Mouse (Mus musculus): ENCODE measurements around the gene Tango6. TPM values are rescaled to one million over a fixed set of nuclear protein-coding genes. Genes with fewer than 3 reads are reported as not detected.
"Not testable (repeated sequence)": the region's sequence is repeated elsewhere in the genome, so short reads cannot be mapped to it uniquely, and the experiment has no call there.

The Tango6 gene
- polyA plus RNA-seq, 1 experiment from 2014 or later = 5.6 TPM

GRCm38 (mm10) chr8:106871328-106871926, 188.6 kb downstream of the Tango6 start:
- DNase-seq (peak; percentile 53), ATAC-seq (ENCODE audit: low FRiP score, low TSS enrichment) (0 out of 2 replicates have a peak, but pooled peaks have one; percentile 21)
- under 1% methylated on average over 15 of the region's 15 CpGs for WGBS
- Histone ChIP-seq H3K36me3 (ENCODE audit: control insufficient read depth, insufficient read depth, low read length) (peaks cover 15% of the 10 kb centered on the region; the same call in 1 of the 2 replicates), H3K9ac (replicated peaks; ENCODE audit: low read length) (peak overlapping the region; percentile 53), H3K27ac (replicated peaks; ENCODE audit: low read depth, low read length) (peak overlapping the region; percentile 63), H3K4me1 (ENCODE audit: control insufficient read depth, insufficient read depth, low read length) (peaks cover 30% of the 10 kb centered on the region), H3K9me3 (ENCODE audit: control insufficient read depth, low read length) (no peaks in the 10 kb centered on the region), H3K4me2 (ENCODE audit: low read length) (peak overlapping the region; percentile 98), H3K27me3 (ENCODE audit: control insufficient read depth, insufficient read depth, low read length) (peaks cover 41% of the 10 kb centered on the region; the same call in 1 of the 2 replicates), H3K4me3 (replicated peaks; ENCODE audit: low read depth, low read length) (peak overlapping the region; percentile 56)

GRCm38 (mm10) chr8:106871931-106872371, 189.1 kb downstream of the Tango6 start:
- H3K4me1 ChIP-seq (ENCODE audit: control insufficient read depth, insufficient read depth, low read length) = peaks cover 30% of the 10 kb centered on the region
- peaks cover 41% of the 10 kb centered on the region; the same call in 1 of the 2 replicates for H3K27me3 ChIP-seq (ENCODE audit: control insufficient read depth, insufficient read depth, low read length)
- peaks cover 20% of the 10 kb centered on the region for H3K36me3 ChIP-seq (ENCODE audit: control insufficient read depth, insufficient read depth, low read length)
- H3K27ac ChIP-seq (replicated peaks; ENCODE audit: low read depth, low read length) = peak overlapping the region; percentile 63
- DNase-seq (peak; percentile 74), ATAC-seq (ENCODE audit: low FRiP score, low TSS enrichment) (peak; percentile 44; the same call in 1 of the 2 replicates)
- no peaks in the 10 kb centered on the region for H3K9me3 ChIP-seq (ENCODE audit: control insufficient read depth, low read length)
- peak overlapping the region; percentile 98 for H3K4me2 ChIP-seq (ENCODE audit: low read length)
- peak overlapping the region; percentile 56 for H3K4me3 ChIP-seq (replicated peaks; ENCODE audit: low read depth, low read length)
- H3K9ac ChIP-seq (replicated peaks; ENCODE audit: low read length) = peak overlapping the region; percentile 53
- WGBS = 0% methylated on average over 22 of the region's 22 CpGs

GRCm38 (mm10) chr8:106872454-106873034, 189.7 kb downstream of the Tango6 start:
- H3K27ac ChIP-seq (replicated peaks; ENCODE audit: low read depth, low read length) = 0 out of 2 replicates have a peak overlapping the region, but pooled peaks have one; percentile 63
- H3K4me1 ChIP-seq (ENCODE audit: control insufficient read depth, insufficient read depth, low read length) = peaks cover 30% of the 10 kb centered on the region
- peaks cover 20% of the 10 kb centered on the region for H3K36me3 ChIP-seq (ENCODE audit: control insufficient read depth, insufficient read depth, low read length)
- WGBS = 5% methylated on average over 8 of the region's 8 CpGs
- DNase-seq (peak; percentile 36), ATAC-seq (ENCODE audit: low FRiP score, low TSS enrichment) (no peak)
- peaks cover 41% of the 10 kb centered on the region; the same call in 1 of the 2 replicates for H3K27me3 ChIP-seq (ENCODE audit: control insufficient read depth, insufficient read depth, low read length)
- peak overlapping the region; percentile 53 for H3K9ac ChIP-seq (replicated peaks; ENCODE audit: low read length)
- no peaks in the 10 kb centered on the region for H3K9me3 ChIP-seq (ENCODE audit: control insufficient read depth, low read length)
- peak overlapping the region; percentile 56 for H3K4me3 ChIP-seq (replicated peaks; ENCODE audit: low read depth, low read length)
- peak overlapping the region; percentile 98 for H3K4me2 ChIP-seq (ENCODE audit: low read length)

- DNase-seq = no peak
- 95% methylated on average over 8 of the region's 8 CpGs for WGBS
These were observed 197.3 kb downstream of the Tango6 start for GRCm38 (mm10) chr8:106880121-106880707.

GRCm38 (mm10) chr8:106884094-106884493, 201.2 kb downstream of the Tango6 start:
- peaks cover 65% of the 10 kb centered on the region for H3K36me3 ChIP-seq (ENCODE audit: control insufficient read depth, insufficient read depth, low read length)
- not testable (repeated sequence) for H3K27ac ChIP-seq (replicated peaks; ENCODE audit: low read depth, low read length); H3K27me3 ChIP-seq (ENCODE audit: control insufficient read depth, insufficient read depth, low read length); H3K4me2 ChIP-seq (ENCODE audit: low read length); H3K4me1 ChIP-seq (ENCODE audit: control insufficient read depth, insufficient read depth, low read length); DNase-seq; ATAC-seq (ENCODE audit: low FRiP score, low TSS enrichment); H3K9ac ChIP-seq (replicated peaks; ENCODE audit: low read length); H3K4me3 ChIP-seq (replicated peaks; ENCODE audit: low read depth, low read length); H3K9me3 ChIP-seq (ENCODE audit: control insufficient read depth, low read length)
- WGBS = 90% methylated on average over 11 of the region's 11 CpGs

More at GRCm38 (mm10) chr8:106880121-106880707, 197.3 kb downstream of the Tango6 start:
- Histone ChIP-seq H3K9me3 (ENCODE audit: control insufficient read depth, low read length) (no peaks in the 10 kb centered on the region), H3K4me3 (replicated peaks; ENCODE audit: low read depth, low read length) (no peak overlapping the region), H3K27ac (replicated peaks; ENCODE audit: low read depth, low read length) (no peak overlapping the region), H3K36me3 (ENCODE audit: control insufficient read depth, insufficient read depth, low read length) (peaks cover 70% of the 10 kb centered on the region), H3K4me1 (ENCODE audit: control insufficient read depth, insufficient read depth, low read length) (no peaks in the 10 kb centered on the region), H3K4me2 (ENCODE audit: low read length) (no peak overlapping the region), H3K27me3 (ENCODE audit: control insufficient read depth, insufficient read depth, low read length) (no peaks in the 10 kb centered on the region), H3K9ac (replicated peaks; ENCODE audit: low read length) (no peak overlapping the region)
- ATAC-seq (ENCODE audit: low FRiP score, low TSS enrichment) = no peak

- not testable (repeated sequence) for H3K9ac ChIP-seq (replicated peaks; ENCODE audit: low read length); H3K4me1 ChIP-seq (ENCODE audit: control insufficient read depth, insufficient read depth, low read length); DNase-seq; ATAC-seq (ENCODE audit: low FRiP score, low TSS enrichment); H3K9me3 ChIP-seq (ENCODE audit: control insufficient read depth, low read length); H3K27ac ChIP-seq (replicated peaks; ENCODE audit: low read depth, low read length); H3K4me3 ChIP-seq (replicated peaks; ENCODE audit: low read depth, low read length); H3K4me2 ChIP-seq (ENCODE audit: low read length); H3K27me3 ChIP-seq (ENCODE audit: control insufficient read depth, insufficient read depth, low read length)
- peaks cover 58% of the 10 kb centered on the region for H3K36me3 ChIP-seq (ENCODE audit: control insufficient read depth, insufficient read depth, low read length)
- 97% methylated on average over 4 of the region's 4 CpGs for WGBS
These were observed 202.0 kb downstream of the Tango6 start for GRCm38 (mm10) chr8:106884826-106885400.

GRCm38 (mm10) chr8:106887336-106888189, 204.7 kb downstream of the Tango6 start:
- no peak overlapping the region for H3K27ac ChIP-seq (replicated peaks; ENCODE audit: low read depth, low read length)
- whole genome bisulfite sequencing = 46% methylated on average over 5 of the region's 5 CpGs
- peaks cover 8% of the 10 kb centered on the region for H3K4me1 ChIP-seq (ENCODE audit: control insufficient read depth, insufficient read depth, low read length)
- no peaks in the 10 kb centered on the region for H3K9me3 ChIP-seq (ENCODE audit: control insufficient read depth, low read length)
- H3K9ac ChIP-seq (replicated peaks; ENCODE audit: low read length) = no peak overlapping the region
- peak; percentile 94 for DNase-seq
- no peak; the same call in 1 of the 2 replicates for ATAC-seq (ENCODE audit: low FRiP score, low TSS enrichment)
- peaks cover 33% of the 10 kb centered on the region for H3K36me3 ChIP-seq (ENCODE audit: control insufficient read depth, insufficient read depth, low read length)
- no peaks in the 10 kb centered on the region for H3K27me3 ChIP-seq (ENCODE audit: control insufficient read depth, insufficient read depth, low read length)
- H3K4me2 ChIP-seq (ENCODE audit: low read length) = no peak overlapping the region
- no peak overlapping the region for H3K4me3 ChIP-seq (replicated peaks; ENCODE audit: low read depth, low read length)

- Histone ChIP-seq H3K4me3 (replicated peaks; ENCODE audit: low read depth, low read length) (no peak overlapping the region), H3K9ac (replicated peaks; ENCODE audit: low read length) (no peak overlapping the region), H3K4me2 (ENCODE audit: low read length) (no peak overlapping the region), H3K27me3 (ENCODE audit: control insufficient read depth, insufficient read depth, low read length) (no peaks in the 10 kb centered on the region), H3K36me3 (ENCODE audit: control insufficient read depth, insufficient read depth, low read length) (peaks cover 22% of the 10 kb centered on the region), H3K9me3 (ENCODE audit: control insufficient read depth, low read length) (no peaks in the 10 kb centered on the region), H3K27ac (replicated peaks; ENCODE audit: low read depth, low read length) (no peak overlapping the region), H3K4me1 (ENCODE audit: control insufficient read depth, insufficient read depth, low read length) (peaks cover 8% of the 10 kb centered on the region)
- no peak for DNase-seq
- ATAC-seq (ENCODE audit: low FRiP score, low TSS enrichment) = no peak
- 90% methylated on average over 3 of the region's 3 CpGs for WGBS
These were observed 205.9 kb downstream of the Tango6 start for GRCm38 (mm10) chr8:106888803-106889202.

Data from midbrain, embryonic 14.5 days (tissue).